Mouse (Mus musculus): Measurements from ENCODE around the gene Pnkd. TPM values are rescaled to one million over a fixed set of nuclear protein-coding genes. Genes with fewer than 3 reads are reported as not detected.

Gene Pnkd
- total RNA-seq, 2 experiments from 2014 or later: 22.8 to 50.1 TPM

DNA sequence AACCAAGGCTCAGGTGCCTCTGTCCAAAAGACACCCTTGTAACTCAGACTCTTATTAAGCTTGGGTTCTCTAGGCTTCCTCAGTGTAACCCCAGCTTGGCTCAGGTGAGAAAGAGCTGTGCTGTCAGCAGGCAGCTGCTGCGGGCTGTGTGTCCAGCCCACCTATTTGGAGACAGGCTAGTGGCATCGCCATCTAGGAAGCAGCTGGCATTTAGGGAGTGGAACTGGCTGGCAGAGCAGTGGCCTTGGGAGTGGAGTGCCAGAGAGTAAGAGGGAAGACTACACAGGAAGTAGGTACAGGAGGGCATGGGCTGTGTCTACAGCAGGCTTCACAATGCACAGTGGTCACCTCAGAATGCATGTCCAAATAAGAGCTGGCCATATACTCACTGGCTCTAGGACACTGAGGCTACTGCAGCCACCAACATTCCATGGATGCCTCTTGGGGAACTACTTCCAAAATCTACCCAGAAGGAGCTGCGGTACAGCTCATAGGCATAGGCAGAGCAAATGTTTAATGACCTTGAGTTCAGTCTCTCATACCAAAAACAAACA is 9.4 kb downstream of the Pnkd start:
- no peak for ATAC-seq (replicated peaks; ENCODE audit: low FRiP score, low TSS enrichment, poor library complexity, severe bottlenecking)

DNA sequence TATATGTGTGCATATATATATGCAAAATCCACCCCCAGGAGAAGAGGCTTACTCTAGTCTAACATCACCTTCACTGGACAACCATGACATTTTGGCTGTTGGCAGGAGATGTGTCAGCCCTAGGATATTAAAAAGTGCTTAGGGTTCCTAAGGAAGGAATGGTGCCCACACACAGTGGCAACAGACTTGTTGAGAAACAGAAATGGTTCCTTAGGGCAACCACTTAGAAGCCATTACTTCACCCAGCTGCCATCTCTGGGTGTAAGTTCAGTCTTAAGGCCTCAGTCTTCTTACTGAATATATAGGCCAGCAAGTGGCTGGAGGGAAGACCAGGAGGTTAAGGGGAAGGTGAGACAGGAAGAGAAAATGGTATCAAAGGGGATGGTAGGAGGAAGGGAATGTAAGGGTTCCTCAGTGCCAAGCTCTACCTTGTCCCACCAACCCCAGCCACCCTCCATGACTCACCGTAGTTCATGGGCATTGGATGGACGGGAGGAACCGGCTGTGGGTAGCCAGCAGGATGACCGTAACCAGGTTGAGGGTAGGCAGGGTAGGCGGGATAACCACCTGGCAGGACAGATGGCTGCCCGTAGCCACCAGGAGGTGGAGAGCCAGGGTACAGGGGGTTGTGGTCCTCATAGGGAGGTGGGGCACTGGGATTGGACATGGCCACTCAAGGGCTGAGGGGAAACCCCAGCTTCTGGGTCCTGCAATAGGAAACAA is 10.2 kb downstream of the Pnkd start:
- ATAC-seq (replicated peaks; ENCODE audit: low FRiP score, low TSS enrichment, poor library complexity, severe bottlenecking): no peak

- peak; percentile 96 for ATAC-seq (replicated peaks; ENCODE audit: low FRiP score, low TSS enrichment, poor library complexity, severe bottlenecking)
Measured at GRCm38 (mm10) chr1:74295456-74296171, 10.9 kb downstream of the Pnkd start.

DNA sequence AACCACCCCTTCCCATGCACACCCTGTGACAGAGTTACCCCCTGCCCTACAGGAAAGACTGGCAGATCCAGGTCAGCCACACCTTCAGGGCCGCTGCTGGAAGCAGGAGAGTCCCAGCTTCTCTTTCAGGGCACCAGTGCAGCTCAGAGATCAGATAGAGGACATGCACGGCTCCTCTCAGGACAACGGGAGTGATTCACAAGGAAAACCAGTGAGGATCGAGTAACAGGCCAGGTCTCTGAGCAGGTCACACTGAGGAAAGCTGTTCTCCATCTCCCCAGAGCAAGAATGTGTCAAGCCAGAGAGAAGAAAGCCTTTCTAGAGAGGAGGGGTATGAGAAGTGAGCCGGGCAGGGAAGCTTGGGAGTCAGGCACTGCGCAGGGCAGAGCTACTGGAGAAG is 11.7 kb downstream of the Pnkd start:
- ATAC-seq (replicated peaks; ENCODE audit: low FRiP score, low TSS enrichment, poor library complexity, severe bottlenecking): no peak

GRCm38 (mm10) chr1:74297269-74297668 is 12.5 kb downstream of the Pnkd start:
- no peak for ATAC-seq (replicated peaks; ENCODE audit: low FRiP score, low TSS enrichment, poor library complexity, severe bottlenecking)

- ATAC-seq (replicated peaks; ENCODE audit: low FRiP score, low TSS enrichment, poor library complexity, severe bottlenecking): no peak
Measured at GRCm38 (mm10) chr1:74298157-74298750, 13.5 kb downstream of the Pnkd start.

DNA sequence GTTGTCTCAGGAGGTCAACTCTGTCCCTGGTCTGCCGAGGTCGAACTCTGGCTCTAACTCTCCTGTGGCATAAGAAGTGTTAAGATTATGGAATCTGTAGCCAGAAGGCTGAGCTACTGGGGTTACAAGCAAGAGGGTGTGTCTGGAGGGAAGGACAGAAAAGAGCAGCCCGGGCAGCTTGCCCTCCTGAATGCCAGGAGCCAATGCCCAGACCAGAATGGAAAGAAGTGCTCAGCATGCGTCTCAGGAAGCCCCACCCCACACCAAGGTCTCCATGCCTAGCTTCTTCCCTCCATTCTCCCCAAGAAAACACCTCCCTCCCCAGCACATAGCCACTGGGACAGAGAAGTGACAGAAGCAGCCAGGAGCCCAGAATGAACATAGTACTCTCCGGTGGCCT is 14.3 kb downstream of the Pnkd start:
- ATAC-seq (replicated peaks; ENCODE audit: low FRiP score, low TSS enrichment, poor library complexity, severe bottlenecking): no peak

DNA sequence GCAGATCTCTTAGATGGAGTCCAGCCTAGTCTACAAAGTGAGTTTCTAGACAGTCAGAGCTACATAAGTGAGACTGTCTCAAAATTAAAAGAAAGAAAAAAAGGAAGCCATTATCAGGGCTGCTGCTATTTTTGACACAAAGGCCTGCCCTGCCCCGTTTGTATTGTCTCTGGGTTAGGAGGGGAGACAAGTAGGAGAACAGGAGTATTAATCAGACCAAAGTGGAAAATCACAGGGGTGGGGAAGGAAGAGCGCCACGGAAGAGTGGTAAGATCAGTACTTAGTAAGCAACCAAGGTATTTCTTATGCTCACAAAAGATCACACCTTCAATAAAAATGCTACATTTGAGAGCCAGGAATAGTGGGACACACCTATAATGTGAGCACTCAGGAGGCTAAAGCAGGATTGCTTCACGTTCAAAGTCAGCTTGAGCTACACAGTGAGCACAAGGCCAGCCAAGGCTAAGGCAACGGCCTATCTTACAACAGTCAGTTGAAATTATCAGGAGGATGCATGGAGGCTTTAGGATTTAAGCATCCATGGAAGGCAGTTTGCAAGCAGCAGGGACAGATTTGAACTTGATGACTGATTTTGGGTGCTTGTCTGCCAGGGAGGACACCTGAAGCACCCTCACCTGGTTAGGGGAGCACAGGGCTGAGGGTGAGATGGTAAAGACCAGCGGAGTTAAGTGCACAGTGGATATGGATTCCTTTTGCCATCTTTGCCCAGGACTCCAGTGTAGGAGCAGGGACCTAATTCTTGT is 15.8 kb downstream of the Pnkd start:
- no peak for ATAC-seq (replicated peaks; ENCODE audit: low FRiP score, low TSS enrichment, poor library complexity, severe bottlenecking)

- ATAC-seq (replicated peaks; ENCODE audit: low FRiP score, low TSS enrichment, poor library complexity, severe bottlenecking): no peak
Measured at GRCm38 (mm10) chr1:74302229-74302628, 17.5 kb downstream of the Pnkd start.

DNA sequence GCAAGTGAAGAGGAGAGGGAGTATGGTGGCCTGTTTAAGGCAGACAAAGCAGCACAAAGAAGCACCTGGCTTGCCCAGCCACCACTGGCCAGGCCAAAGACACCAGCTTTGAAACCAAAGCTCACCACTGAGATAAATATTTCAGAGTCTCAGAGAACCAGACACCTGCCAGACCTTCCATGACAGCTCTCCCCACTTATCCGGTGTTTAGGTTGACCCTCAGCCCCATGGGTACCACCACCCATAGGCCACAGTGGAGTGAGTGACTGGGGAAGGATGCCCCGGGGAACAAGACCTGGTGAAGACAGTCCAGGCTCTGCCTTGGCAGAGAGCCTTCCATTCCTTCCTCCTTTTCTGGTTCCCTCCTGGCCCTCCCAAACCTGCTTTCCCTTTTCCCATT is 18.1 kb downstream of the Pnkd start:
- ATAC-seq (replicated peaks; ENCODE audit: low FRiP score, low TSS enrichment, poor library complexity, severe bottlenecking): no peak

GRCm38 (mm10) chr1:74303509-74304338 is 19.0 kb downstream of the Pnkd start:
- ATAC-seq (replicated peaks; ENCODE audit: low FRiP score, low TSS enrichment, poor library complexity, severe bottlenecking): peak; percentile 80

- no peak for ATAC-seq (replicated peaks; ENCODE audit: low FRiP score, low TSS enrichment, poor library complexity, severe bottlenecking)
Measured at GRCm38 (mm10) chr1:74304339-74304790, 19.6 kb downstream of the Pnkd start.

GRCm38 (mm10) chr1:74304946-74305345 is 20.2 kb downstream of the Pnkd start:
- no peak for ATAC-seq (replicated peaks; ENCODE audit: low FRiP score, low TSS enrichment, poor library complexity, severe bottlenecking)

GRCm38 (mm10) chr1:74305522-74305921 is 20.8 kb downstream of the Pnkd start, which contains the start of gene Tmbim1:
TSS of gene Tmbim1 (minus strand) at chr1:74305622.
- ATAC-seq (replicated peaks; ENCODE audit: low FRiP score, low TSS enrichment, poor library complexity, severe bottlenecking): no peak

DNA sequence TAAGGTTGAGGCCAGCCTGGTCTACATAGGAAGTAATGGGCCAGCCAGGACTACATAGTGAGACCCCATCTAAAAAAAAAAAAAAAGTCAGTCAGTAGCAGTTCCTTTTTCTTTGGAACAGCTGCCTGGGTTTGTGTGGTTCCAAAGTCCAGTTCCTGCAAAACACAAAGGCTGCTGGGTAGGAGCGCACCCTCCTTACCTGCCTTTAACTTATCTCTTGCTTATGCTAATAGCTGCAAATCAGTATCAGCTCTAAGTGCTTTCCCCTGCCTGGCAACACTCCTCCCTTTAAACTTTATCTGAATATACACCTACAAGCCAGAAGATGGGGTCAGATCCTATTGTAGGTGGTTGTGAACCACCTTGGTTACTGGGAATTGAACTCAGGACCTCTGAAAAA is 22.4 kb downstream of the Pnkd start:
- ATAC-seq (replicated peaks; ENCODE audit: low FRiP score, low TSS enrichment, poor library complexity, severe bottlenecking): no peak

DNA sequence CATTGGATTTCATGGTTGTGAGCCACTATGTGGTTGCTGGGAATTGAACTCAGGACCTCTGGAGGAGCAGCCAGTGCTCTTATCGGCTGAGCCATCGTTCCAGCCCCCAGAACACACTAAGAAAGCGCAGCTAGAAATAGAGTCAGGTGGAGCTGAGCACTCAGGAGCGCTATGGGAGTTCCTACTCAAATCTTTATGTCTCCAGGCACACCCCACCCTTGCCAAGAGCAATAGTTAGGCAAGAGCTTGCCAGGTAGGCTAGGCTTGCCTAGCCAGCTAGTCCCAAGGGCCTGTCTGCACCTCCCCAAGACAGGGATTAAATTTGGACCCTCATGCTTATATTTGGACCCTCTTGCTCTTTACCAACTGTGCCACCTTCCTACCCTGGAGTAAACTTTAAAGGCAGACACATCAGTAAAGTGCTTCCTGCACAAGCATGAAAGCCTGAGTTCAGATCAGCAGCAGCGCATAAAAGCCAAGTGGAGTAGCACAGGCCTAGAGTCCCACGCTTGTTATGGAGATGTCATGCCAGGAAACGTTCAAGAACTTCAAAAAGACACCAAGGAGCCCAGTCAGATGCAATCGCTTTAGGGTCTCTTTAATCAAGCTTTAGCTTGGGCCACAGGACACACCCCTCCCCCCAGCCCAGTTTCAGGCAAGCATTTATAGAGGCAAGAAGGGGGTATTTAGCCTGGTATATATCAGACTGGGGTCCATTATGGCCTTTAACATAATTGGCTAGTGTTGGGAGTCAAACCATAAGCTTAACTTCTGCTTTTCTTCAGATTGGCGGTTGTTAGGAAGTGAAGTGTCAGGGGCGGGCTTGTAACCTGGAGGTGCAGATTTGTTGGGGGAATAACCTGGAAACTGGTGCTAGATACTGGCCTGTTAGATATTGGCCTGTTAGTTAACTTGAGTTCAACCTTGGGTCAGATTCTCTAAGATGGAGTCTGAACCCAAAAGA is 23.6 kb downstream of the Pnkd start:
- no peak for ATAC-seq (replicated peaks; ENCODE audit: low FRiP score, low TSS enrichment, poor library complexity, severe bottlenecking)

DNA sequence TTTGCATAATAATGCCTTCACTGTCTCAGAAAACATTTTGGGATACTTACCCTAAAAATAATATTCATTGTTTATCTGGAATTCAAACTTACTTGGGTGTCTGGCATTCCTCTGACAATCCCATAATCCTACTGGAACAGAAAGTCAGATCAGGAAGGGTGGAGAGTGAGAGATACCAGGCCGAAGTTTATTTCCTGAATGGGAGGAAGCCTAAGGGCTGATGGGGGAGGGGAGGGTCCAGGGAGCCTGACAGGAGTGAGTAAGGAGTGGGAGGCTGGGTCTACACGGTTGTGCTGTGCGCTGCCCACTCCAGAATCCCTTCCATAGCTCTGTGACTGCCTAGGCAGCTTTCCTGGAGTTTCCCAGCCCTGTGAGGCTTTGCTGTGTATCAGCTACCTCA is 25.0 kb downstream of the Pnkd start:
- ATAC-seq (replicated peaks; ENCODE audit: low FRiP score, low TSS enrichment, poor library complexity, severe bottlenecking): no peak
